Mouse (Mus musculus) induced T-regulatory cell, adult 2 months (primary cell): ENCODE results near the gene Plin1.

ENCODE experiments used
- DNase-seq: peaks from one replicate; pipeline ENCODE4 v3.0.0-alpha.2; 2012; ENCODE audit warnings: low read depth

The Plin1 gene

DNA sequence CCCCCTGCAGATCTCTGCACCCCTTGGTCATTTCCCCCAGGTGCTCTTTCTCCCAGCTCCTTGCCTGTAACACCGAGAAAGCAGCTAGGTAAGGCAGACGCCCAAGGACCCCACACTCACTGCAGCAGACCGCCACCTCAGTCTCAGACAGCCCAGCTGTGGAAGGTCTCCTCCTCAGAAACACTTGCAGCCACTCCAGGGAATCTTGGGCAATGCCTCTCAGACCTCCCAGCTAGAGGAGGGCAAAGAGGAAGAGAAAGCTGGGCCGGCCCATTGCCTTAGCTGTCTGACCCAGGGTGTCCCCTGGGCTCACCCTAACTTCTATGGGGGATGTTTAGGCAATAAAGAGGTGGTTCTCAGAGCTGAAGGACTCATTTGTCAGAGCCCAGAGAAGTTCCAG, at the start of gene Plin1:
TSS of gene Plin1 (minus strand) at position 282 of the 400 bp plus-strand sequence.
- DNase-seq: no peak

- no peak for DNase-seq
These were observed 49.8 kb upstream of the Plin1 start for GRCm38 (mm10) chr7:79782516-79782855.

DNA sequence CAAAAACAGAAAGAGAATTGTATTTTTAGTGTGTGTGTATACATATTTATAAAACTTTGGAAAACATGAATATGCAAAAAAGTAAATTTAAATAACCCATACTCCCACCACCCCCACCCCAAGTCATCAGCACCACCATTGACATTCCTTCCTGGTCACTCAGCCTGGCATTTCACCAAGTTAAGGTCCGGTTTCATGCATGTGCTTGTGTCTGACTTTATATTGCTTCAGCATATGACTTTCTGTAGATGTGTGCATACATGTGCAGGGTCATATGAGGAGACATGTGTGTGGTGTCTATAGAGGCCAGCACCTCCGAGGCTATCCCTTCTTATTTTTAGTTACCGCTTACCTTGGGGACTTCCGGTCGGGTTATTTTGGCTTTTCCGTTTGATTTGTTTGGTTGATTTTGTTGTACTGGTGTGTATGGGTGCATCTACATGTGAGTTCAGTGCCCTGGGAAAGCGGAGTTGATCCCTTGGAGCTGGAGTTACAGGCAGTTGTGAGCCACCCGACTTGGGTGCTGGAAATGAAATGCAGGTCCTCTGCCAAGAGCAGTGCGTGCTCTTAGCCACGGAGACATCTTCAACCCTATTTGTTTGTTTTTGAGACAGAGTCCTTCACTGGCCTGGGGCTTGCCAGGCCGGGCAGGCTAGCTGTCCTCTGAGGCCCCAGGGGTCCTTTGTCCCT, 49.3 kb upstream of the Plin1 start:
- no peak for DNase-seq

GRCm38 (mm10) chr7:79780647-79781626, 48.2 kb upstream of the Plin1 start:
- DNase-seq: peak; percentile 83

DNA sequence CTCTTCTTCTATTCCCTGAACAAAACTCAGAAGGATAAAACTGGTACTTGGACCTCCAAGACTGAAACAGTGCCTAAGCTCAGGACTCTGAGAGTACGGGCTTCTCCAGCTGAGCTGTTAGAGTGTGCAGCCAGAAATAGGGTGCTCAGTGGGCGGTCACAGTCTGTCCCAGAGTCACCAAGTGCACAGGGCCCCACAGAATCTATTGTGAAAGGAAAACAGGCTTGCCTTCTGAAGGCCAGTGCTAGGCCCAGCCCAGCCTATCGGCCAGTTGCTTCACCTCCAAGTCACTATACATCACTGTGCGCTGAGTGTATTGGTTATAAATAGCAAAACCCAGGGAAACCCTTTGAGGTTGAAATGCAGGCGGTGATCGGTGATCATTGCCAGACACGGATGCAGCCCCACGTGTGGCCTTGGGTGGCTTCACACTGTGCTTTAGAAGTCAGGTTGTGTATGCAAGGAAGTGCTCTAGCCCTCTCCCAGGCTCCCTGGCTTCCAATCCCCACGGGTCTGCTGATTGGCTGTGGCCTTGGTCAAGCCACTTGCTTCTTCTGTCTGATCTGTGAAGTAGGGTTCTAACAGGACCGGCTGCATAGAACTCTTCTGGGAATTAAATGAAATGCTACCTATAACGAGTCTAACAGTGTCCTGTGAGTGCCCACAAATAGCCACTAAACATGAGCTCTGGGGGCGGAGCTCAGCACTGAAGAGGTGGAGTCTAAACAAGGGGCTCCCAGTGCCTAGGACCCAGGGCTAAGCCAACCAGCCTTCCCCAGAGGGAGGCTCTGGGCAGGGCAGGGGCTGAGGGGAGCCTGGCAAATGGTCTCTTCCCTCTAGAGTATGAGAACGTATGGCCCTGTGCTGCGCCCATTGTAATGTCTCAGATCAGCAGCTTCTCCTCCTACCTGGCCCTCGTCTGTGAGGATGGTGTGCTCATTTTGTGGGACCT, 39.1 kb upstream of the Plin1 start:
- DNase-seq: no peak

DNA sequence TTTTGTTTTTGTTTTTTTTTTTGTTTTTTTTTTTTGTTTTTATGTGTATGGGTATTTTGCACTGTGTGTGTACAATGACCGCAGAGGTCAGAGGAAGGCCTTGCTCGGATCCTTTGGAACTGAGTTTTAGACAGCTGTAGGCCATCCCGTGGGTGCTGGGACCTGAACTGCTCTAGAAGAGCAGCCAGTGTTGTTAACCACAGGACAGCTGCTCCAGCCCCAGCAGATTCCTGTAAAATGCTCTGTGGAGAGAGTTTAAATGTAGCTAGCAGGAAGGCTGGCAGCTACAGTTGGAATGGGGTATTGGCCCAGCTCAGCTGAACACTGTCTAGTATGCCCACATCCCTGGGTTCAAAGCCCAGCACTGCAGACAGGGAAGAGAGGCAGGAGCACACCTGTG, 37.0 kb upstream of the Plin1 start:
- no peak for DNase-seq

GRCm38 (mm10) chr7:79765991-79766390, 33.3 kb upstream of the Plin1 start:
- DNase-seq: no peak

- no peak for DNase-seq
These were observed 29.4 kb upstream of the Plin1 start for GRCm38 (mm10) chr7:79762106-79762505.

DNA sequence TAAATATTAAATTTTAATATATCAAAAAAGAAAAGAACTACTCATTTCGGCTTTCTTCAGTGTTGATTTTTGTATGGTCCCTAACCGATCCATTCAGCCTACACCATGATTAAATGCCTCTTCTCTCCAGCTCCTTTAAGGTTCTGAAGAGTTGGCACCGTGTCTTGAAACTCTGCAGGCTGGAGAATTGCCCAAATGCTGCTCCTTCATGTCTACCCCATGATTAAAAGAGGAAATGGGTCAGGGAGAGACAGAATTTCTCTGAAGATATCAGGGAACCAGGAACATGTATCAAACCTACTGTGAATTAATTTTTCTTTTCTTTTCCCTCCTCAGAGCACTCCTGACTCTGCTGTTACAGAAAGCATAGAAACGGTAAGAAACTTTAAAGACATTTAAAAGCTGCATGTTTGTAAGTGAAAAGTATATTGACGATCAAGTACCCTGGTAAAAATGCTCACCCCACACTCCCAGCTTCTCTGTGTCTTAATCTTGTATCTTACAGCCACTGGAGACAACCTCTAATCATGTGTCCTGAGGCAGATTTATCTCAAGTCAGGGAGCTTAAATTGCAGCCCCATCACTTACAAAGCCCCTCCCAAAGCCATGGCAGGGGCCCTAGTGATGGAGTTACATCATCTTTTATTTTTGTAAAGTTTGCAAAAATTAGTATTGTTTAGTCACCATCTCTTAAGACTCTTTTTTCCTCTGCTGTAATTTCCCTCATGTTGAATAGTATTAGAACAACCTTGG, 28.6 kb upstream of the Plin1 start:
- DNase-seq: no peak

GRCm38 (mm10) chr7:79759766-79760165, 27.1 kb upstream of the Plin1 start:
- DNase-seq: peak; percentile 74

DNA sequence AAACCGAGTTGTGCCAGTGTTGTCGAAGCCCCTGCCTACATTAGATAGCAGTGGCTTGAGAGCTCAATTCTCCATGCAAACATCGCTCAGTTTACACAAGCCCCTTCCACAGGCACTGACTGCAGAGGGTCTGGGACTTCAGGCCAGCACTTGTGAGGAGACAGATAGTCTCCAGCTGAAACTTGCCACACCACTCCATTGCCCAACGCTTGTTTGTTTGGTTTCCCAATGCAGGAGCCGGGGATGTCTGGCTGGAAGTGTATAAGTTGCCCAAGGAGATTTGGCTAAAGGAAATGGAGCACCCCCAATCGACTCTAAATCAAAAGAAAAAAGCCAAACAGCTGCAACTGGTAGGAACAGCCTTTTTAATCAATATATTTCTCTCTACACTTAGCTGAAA, 25.5 kb upstream of the Plin1 start:
- no peak for DNase-seq

DNA sequence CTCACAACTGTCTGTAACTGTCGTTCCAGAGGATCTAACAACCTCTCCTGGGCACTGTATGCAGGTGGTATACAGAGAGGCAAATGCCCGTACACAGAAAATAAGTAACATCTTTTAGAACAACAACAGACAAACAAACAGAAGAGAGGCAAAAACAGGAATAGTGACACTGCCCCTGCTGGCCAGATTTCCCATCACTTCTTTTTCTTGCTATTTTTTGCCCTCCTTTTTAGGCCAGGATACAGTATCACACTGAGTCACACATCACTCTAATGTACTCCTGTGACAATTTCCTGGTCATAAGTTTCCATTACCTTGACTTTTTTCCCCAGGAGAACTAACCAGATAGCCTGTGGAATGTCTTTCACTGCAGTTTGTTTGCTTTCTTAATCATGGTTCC, 23.6 kb upstream of the Plin1 start:
- DNase-seq: peak; percentile 35

DNA sequence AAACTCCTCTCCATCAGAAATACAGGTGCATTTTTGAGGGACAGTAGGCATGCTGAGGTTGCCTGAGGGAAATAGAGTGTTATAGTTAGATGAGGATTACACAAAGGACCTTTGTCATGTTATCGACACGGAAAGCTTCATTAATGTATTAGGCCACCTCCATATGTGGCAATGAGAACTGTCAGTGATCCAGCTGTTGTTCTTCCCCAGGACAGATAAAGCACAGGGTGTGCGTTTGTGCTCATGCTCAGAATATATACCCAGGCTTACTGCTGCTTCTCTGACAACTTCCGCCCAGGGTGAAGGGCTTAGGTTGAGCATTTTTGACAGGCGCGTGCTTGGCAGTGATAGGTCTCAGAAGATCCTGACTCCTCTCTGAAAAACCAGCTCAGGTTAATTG, 16.8 kb upstream of the Plin1 start:
- DNase-seq: no peak

DNA sequence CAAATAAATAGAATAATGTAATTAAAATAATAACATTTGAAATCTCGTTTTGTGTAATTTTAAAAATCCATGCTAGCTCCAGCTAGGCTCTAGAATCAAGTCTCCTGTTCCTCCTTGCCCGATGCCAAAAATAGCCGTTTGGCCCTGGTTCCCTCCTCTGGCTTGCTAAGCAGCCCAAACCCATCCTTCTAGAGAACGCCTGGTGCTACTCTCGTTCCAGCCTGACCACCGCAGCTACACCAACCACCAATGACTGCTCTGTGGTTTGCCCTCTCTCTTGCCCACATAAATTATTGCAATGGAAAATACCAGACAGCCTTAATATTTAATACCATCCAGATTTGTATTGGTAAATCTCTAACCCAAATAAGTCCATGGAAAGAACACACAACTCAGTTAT, 15.0 kb upstream of the Plin1 start:
- no peak for DNase-seq

- no peak for DNase-seq
These were observed 11.9 kb upstream of the Plin1 start for GRCm38 (mm10) chr7:79744585-79744984.

GRCm38 (mm10) chr7:79744051-79744450, 11.3 kb upstream of the Plin1 start:
- no peak for DNase-seq

DNA sequence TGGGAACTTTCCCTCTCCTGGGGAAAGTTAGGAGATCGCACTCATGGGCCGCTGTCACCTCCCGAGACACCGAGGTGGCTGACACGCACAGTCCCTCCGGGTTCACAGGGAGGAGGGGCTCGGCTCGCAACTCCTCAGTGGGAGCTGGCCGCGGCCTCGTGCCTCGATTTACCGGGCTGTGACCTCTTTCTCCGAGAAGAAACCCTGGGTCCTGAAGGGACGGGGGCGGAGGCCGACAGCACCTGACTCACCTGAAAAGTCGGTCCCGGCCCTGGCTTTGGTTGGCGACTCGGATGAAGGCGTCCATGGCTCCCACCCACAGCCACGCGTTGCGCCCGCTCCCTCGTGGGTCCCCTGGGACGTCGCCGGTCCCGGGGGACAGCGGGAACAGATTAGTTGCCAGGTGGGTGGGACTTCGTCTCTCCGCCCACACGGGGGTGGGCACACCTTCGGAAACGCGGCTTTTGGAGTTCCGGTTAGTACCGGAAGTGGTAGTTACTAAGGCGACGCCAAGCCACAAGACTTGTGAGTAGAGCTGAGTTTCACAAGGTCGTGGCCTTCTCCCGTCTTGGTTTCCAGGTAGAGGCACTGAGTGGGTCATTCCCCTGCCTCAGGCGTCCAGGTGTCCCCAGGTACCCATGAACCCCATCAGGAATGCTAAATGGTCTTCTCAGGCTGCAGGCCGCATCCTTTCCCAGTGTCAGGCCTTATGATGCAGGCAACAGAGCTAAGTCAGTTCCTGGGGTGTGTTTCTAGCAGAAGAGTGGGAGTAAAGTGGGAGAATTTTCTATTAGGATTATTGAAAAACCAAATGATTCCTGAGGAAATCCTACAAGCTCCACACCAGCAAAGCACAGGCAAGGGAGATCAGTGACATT, 10.2 kb upstream of the Plin1 start, which contains the start of the genes Pex11a and Wdr93:
TSS of gene Pex11a (minus strand) at position 473 of the 878 bp plus-strand sequence.
TSS of gene Wdr93 (plus strand) at position 505 of the 878 bp plus-strand sequence.
- peak; percentile 92 for DNase-seq

DNA sequence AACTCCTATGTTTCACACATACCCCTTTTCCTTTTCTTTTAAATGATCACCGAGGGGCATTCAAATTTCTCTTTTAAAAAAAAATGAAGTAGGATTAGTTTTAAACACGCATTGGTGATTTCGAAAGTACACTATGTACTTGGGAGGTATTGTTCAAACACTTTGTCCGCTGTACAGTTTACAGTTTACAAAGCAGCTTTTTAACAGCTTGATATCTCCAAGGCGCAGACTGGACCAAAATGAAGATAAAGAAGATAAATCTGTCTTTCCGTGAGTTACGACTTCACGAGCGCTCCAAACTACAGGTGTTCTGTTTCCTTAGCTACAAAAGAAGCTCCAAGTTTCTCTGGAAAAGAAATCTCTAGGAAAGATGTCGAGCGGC, 9.6 kb upstream of the Plin1 start:
- peak; percentile 20 for DNase-seq

GRCm38 (mm10) chr7:79740279-79740678, 7.6 kb upstream of the Plin1 start:
- DNase-seq: no peak

DNA sequence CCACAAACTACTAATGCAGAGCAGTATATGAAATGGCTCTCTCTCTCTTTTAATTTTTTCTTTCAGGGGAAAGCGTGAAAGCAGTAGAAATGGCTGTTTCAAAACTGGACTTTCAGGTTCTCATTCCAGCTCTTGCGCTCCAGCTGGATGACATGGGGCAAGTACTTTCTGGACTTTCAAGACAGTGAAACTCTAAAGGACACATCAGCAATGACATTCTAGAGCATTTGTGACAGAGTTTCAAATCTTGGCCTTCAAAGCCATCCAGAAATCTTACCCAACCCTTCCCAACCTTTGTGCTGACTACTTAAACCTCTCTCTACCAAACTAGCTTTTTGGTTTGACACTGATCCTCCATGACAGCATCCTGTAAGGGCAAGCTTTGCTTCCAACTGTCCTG, 6.2 kb upstream of the Plin1 start:
- no peak for DNase-seq
